Mouse (Mus musculus) myocyte (in vitro differentiated cells): ENCODE measurements around the gene Psmd12.

ENCODE experiments used
- CEBPB ChIP-seq: IDR thresholded peaks from 2 replicates; pipeline ENCODE4 v1.6.1; 2011; ENCODE audit warnings: mild to moderate bottlenecking, moderate library complexity; ENCODE audit not compliant: poor library complexity, insufficient read depth, severe bottlenecking
- MAX ChIP-seq: IDR thresholded peaks from one replicate; pipeline ENCODE4 v1.6.1; 2011; ENCODE audit warnings: low read depth, mild to moderate bottlenecking, control low read depth
- MYOD1 ChIP-seq, 3 experiments: IDR thresholded peaks; one replicate each; pipeline ENCODE4 v1.6.1; 2011; ENCODE audit warnings: control low read depth in 2 of 3, low read depth in 2 of 3, mild to moderate bottlenecking in 2 of 3, moderate library complexity in 1 of 3; ENCODE audit not compliant: insufficient read length in 2 of 3, control insufficient read depth in 1 of 3
- MYOG ChIP-seq, 3 experiments: IDR thresholded peaks; one replicate each; pipeline ENCODE4 v1.6.1; 2011; ENCODE audit warnings: control low read depth in 2 of 3, low read depth in 2 of 3, mild to moderate bottlenecking in 2 of 3; ENCODE audit not compliant: insufficient read length in 2 of 3, control insufficient read depth in 1 of 3, insufficient read depth in 1 of 3
- POLR2A ChIP-seq: IDR thresholded peaks from one replicate; pipeline ENCODE4 v1.6.1; 2011; ENCODE audit warnings: low read depth, mild to moderate bottlenecking, control low read depth, moderate library complexity; ENCODE audit not compliant: insufficient read length
- POLR2AphosphoS2 ChIP-seq: IDR thresholded peaks from one replicate; pipeline ENCODE4 v1.6.1; 2011; ENCODE audit warnings: low read depth, control low read depth; ENCODE audit not compliant: insufficient read length
- REST ChIP-seq: IDR thresholded peaks from one replicate; pipeline ENCODE4 v1.6.1; 2011; ENCODE audit warnings: mild to moderate bottlenecking, control low read depth, moderate library complexity; ENCODE audit not compliant: insufficient read depth, insufficient read length
- TCF12 ChIP-seq: IDR thresholded peaks from one replicate; pipeline ENCODE4 v1.6.1; 2011; ENCODE audit warnings: mild to moderate bottlenecking, control low read depth; ENCODE audit not compliant: poor library complexity, insufficient read depth, severe bottlenecking
- TCF3 ChIP-seq: IDR thresholded peaks from one replicate; pipeline ENCODE4 v1.6.1; 2011; ENCODE audit warnings: low read depth, control low read depth; ENCODE audit not compliant: insufficient read length

DNA sequence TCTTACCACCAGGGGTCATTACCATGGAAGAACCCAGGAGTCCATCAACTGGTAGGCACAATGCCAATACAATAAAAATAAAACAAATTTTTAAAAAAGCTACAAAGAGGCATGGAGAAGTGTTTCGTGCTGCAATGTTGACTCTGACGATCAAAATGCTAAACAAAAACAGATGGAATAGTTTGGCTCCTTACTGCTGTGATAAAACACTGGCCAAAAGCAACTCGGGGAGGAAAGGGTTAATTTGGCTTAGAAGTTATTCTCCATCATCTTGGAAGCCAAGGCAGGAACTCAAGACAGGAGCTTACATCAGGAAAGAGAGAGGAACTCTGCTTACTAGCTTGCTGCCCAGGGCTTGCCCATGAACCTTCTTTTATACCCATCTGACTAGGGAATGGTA is 41.1 kb upstream of the Psmd12 start:
- no peak for TF ChIP-seq MAX
- no peak for TF ChIP-seq MYOD1 (IDR thresholded peaks at IDR 0.05; ENCODE audit: control insufficient read depth in 1 of 3, insufficient read length in 2 of 3, low read depth in 2 of 3)
- no peak for TF ChIP-seq POLR2AphosphoS2
- TF ChIP-seq CEBPB, result no peak
- TF ChIP-seq POLR2A, result no peak
- TF ChIP-seq TCF12, result no peak
- TF ChIP-seq TCF3, result no peak
- no peak for TF ChIP-seq MYOG (IDR thresholded peaks at IDR 0.05; ENCODE audit: control insufficient read depth in 1 of 3, insufficient read depth in 1 of 3, insufficient read length in 2 of 3, low read depth in 2 of 3)
- no peak for TF ChIP-seq REST
